Mouse (Mus musculus) liver, adult 2 months (tissue): ENCODE data around the gene Ankrd11.

Source experiments
- CTCF ChIP-seq: fragments of 200-500 bp; IDR thresholded peaks from 2 replicates; pipeline ENCODE4 v1.5.1; 2011; ENCODE audit warnings: low read depth, low read length, control low read depth
- POLR2A ChIP-seq: fragments of 200-500 bp; IDR thresholded peaks from 2 replicates; pipeline ENCODE4 v1.6.1; 2011; ENCODE audit warnings: low read length, control low read depth; ENCODE audit not compliant: insufficient read depth; ENCODE audit errors: extremely low read depth

DNA sequence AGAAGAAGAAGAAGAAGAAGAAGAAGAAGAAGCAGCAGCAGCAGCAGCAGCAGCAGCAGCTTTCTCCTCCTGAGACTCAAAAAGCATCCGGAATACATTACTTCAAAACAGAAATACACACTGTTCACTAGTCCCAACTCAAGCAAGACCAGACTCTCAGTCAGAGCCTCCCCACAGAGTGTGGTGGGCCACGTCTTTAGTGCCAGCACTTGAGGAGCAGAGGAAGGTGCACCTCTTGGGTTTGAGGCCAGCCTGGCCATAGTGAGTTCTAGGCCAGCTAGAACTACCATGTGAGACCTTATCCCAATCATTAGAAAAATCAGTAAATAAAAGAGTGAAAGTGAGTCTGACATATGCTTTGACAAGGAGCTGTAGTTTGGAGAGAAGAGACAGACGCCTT, 57.9 kb downstream of the Ankrd11 start:
- TF ChIP-seq POLR2A (no peak), CTCF (no peak)
